8 mouse cellular contexts compared by ENCODE assay signal in the genomic region with DNA sequence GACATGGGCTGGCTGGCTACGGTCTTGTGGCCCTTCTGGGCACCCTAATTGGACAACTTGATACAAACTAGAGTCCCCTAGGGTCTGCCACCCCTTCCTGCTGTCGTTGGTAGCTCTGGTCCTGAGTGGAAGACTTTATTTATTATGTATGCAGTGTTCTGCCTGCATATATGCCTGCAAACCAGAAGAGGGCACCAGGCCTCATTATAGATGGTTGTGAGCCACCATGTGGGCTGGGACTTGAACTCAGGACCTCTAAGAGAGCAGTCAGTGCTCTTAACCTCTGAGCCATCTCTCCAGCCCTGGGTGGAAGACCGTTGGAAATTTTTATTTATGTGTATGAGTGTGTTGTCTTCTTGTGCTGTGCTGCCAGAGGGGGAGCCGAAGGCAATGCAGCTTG. TPM values are rescaled to one million over a fixed set of nuclear protein-coding genes. Genes with fewer than 3 reads are reported as not detected.
DNase-seq lines count a peak whose midpoint lies in the region; ATAC-seq and TF ChIP-seq lines count a peak whose summit lies in the region.

No protein-coding gene starts in this region.

- peaks cover 30% of the 10 kb centered on the region for H3K36me3 ChIP-seq in heart, embryonic 15.5 days
- H3K36me3 ChIP-seq in hindbrain, embryonic 14.5 days (replicated peaks; ENCODE audit: control insufficient read depth, insufficient read depth): peaks cover 30% of the 10 kb centered on the region
- peaks cover 34% of the 10 kb centered on the region for H3K36me3 ChIP-seq in midbrain, embryonic 12.5 days

- DNase-seq in heart, postnatal 36 days: no peak
- DNase-seq in Patski (ENCODE audit: low read depth, low spot score): no peak
- DNase-seq in hindbrain, embryonic 14.5 days (ENCODE audit: low spot score): no peak
- DNase-seq in thymus, postnatal 10 days (ENCODE audit: low spot score in 2 of 2): no peak
- no peak for DNase-seq in left cerebral cortex, adult 11 months (ENCODE audit: low spot score)
- DNase-seq in spleen, postnatal 36 days (ENCODE audit: low spot score in 2 of 2): no peak

- TF ChIP-seq CTCF in Patski (IDR thresholded peaks at IDR 0.05): peak; percentile 54

- H3K9me3 ChIP-seq in heart, embryonic 15.5 days (replicated peaks): no peaks in the 10 kb centered on the region
- H3K9me3 ChIP-seq in hindbrain, embryonic 14.5 days (ENCODE audit: control insufficient read depth, low read length): no peaks in the 10 kb centered on the region
- no peaks in the 10 kb centered on the region for H3K9me3 ChIP-seq in midbrain, embryonic 12.5 days

- H3K27ac ChIP-seq in heart, embryonic 15.5 days: no peak overlapping the region
- no peak overlapping the region for H3K27ac ChIP-seq in hindbrain, embryonic 14.5 days
- no peak overlapping the region for H3K27ac ChIP-seq in midbrain, embryonic 12.5 days (replicated peaks)

- in situ Hi-C loops in Patski (cut with MboI; ENCODE audit: low pct_unique_long_range_greater_than_20kb): no loop called here

- ATAC-seq in heart, embryonic 15.5 days (replicated peaks; ENCODE audit: insufficient number of reproducible peaks, insufficient read depth, low FRiP score, low read depth): no peak
- no peak for ATAC-seq in Patski
- no peak for ATAC-seq in hindbrain, embryonic 14.5 days (ENCODE audit: low FRiP score)
- ATAC-seq in midbrain, embryonic 12.5 days (ENCODE audit: low FRiP score, low read depth): no peak

- H3K4me1 ChIP-seq in heart, embryonic 15.5 days (replicated peaks): peaks cover 11% of the 10 kb centered on the region
- H3K4me1 ChIP-seq in hindbrain, embryonic 14.5 days (replicated peaks; ENCODE audit: control insufficient read depth, insufficient read depth, low read length): peaks cover 12% of the 10 kb centered on the region
- peaks cover 14% of the 10 kb centered on the region for H3K4me1 ChIP-seq in midbrain, embryonic 12.5 days

- POLR2A ChIA-PET in Patski (lab: Charles Lee): no interaction called here

- no peak overlapping the region for H3K9ac ChIP-seq in heart, embryonic 15.5 days
- H3K9ac ChIP-seq in hindbrain, embryonic 14.5 days: no peak overlapping the region
- H3K9ac ChIP-seq in midbrain, embryonic 12.5 days (replicated peaks): no peak overlapping the region

- no peaks in the 10 kb centered on the region; the same call in 1 of the 2 replicates for H3K27me3 ChIP-seq in heart, embryonic 15.5 days
- H3K27me3 ChIP-seq in Patski: peaks cover under 1% of the 10 kb centered on the region
- 0 out of 2 replicates have a peak, but pooled peaks cover 6% of the 10 kb centered on the region for H3K27me3 ChIP-seq in hindbrain, embryonic 14.5 days (ENCODE audit: control insufficient read depth, insufficient read depth, low read length)
- 0 out of 2 replicates have a peak, but pooled peaks cover 6% of the 10 kb centered on the region for H3K27me3 ChIP-seq in midbrain, embryonic 12.5 days

- WGBS in heart, embryonic 15.5 days: 84% methylated on average over 4 of the region's 4 CpGs
- WGBS in hindbrain, embryonic 14.5 days: 80% methylated on average over 4 of the region's 4 CpGs
- 86% methylated on average over 4 of the region's 4 CpGs for WGBS in midbrain, embryonic 12.5 days

- CTCF ChIA-PET in Patski (lab: Charles Lee): interaction anchor here (1.6 to 3.9 kb wide), 2 partner anchors 19 kb away, joined by 9 to 37 read pairs; partner anchors contain the start of gene Ap1m1

- peak overlapping the region; percentile 76 for H3K4me2 ChIP-seq in heart, embryonic 15.5 days
- H3K4me2 ChIP-seq in hindbrain, embryonic 14.5 days (replicated peaks): peak overlapping the region; percentile 91
- H3K4me2 ChIP-seq in midbrain, embryonic 12.5 days (replicated peaks): peak overlapping the region; percentile 92

- intact Hi-C loops in heart, postnatal 36 days (cut with DNase I): no loop called here

- H3K4me3 ChIP-seq in heart, embryonic 15.5 days: peak overlapping the region; percentile 72
- peak overlapping the region; percentile 87 for H3K4me3 ChIP-seq in hindbrain, embryonic 14.5 days (replicated peaks; ENCODE audit: low read length)
- H3K4me3 ChIP-seq in midbrain, embryonic 12.5 days: peak overlapping the region; percentile 86

RNA-seq across cellular contexts. Expression of gene Fam32a, which starts 1.2 kb away (rescaled TPM):
- 41.0 and 45.6 TPM in 2 replicates for polyA plus RNA-seq in heart, embryonic 15.5 days (2015; fragmentation: Nextera tagmentation; extraction: Ambion mirVana)
- total RNA-seq in heart, postnatal 36 days (2021): 10 to 100 TPM; 21.2 to 25.0 TPM
- 90.2 TPM for polyA plus RNA-seq in Patski (2021)
- 62.7 and 70.1 TPM in 2 replicates for polyA plus RNA-seq in hindbrain, embryonic 14.5 days (2014; fragmentation: Nextera tagmentation; extraction: Ambion mirVana)
- 87.2 and 89.6 TPM in 2 replicates for polyA plus RNA-seq in midbrain, embryonic 12.5 days (2016; fragmentation: Nextera tagmentation; extraction: Ambion mirVana)

RNA-seq across cellular contexts. Expression of gene Gm11034, which starts 7.3 kb away (rescaled TPM):
- polyA plus RNA-seq in heart, embryonic 15.5 days (2015; fragmentation: Nextera tagmentation; extraction: Ambion mirVana): not detected in 2 replicates
- not detected for total RNA-seq in heart, postnatal 36 days (2021)
- not detected for polyA plus RNA-seq in Patski (2021)
- polyA plus RNA-seq in hindbrain, embryonic 14.5 days (2014; fragmentation: Nextera tagmentation; extraction: Ambion mirVana): not detected in 2 replicates
- polyA plus RNA-seq in midbrain, embryonic 12.5 days (2016; fragmentation: Nextera tagmentation; extraction: Ambion mirVana): not detected in 2 replicates

RNA-seq across cellular contexts. Expression of gene Cib3, which starts 8.1 kb away (rescaled TPM):
- polyA plus RNA-seq in heart, embryonic 15.5 days (2015; fragmentation: Nextera tagmentation; extraction: Ambion mirVana): not detected in 2 replicates
- total RNA-seq in heart, postnatal 36 days (2021): under 1 TPM in 1 of 2 experiments, not detected in 1; 0.57 TPM
- not detected for polyA plus RNA-seq in Patski (2021)
- polyA plus RNA-seq in hindbrain, embryonic 14.5 days (2014; fragmentation: Nextera tagmentation; extraction: Ambion mirVana): not detected in 2 replicates
- 0.13 TPM in 1 of 2 replicates, not detected in the other for polyA plus RNA-seq in midbrain, embryonic 12.5 days (2016; fragmentation: Nextera tagmentation; extraction: Ambion mirVana)

RNA-seq across cellular contexts. Expression of gene Ap1m1, which starts 19.1 kb away (rescaled TPM):
- polyA plus RNA-seq in heart, embryonic 15.5 days (2015; fragmentation: Nextera tagmentation; extraction: Ambion mirVana): 96.3 and 113 TPM in 2 replicates
- total RNA-seq in heart, postnatal 36 days (2021): 10 to 100 TPM; 49.4 to 49.6 TPM
- polyA plus RNA-seq in Patski (2021): 93.1 TPM
- 212 and 221 TPM in 2 replicates for polyA plus RNA-seq in hindbrain, embryonic 14.5 days (2014; fragmentation: Nextera tagmentation; extraction: Ambion mirVana)
- polyA plus RNA-seq in midbrain, embryonic 12.5 days (2016; fragmentation: Nextera tagmentation; extraction: Ambion mirVana): 210 and 211 TPM in 2 replicates

RNA-seq across cellular contexts. Expression of gene Hsh2d, which starts 31.3 kb away (rescaled TPM):
- polyA plus RNA-seq in heart, embryonic 15.5 days (2015; fragmentation: Nextera tagmentation; extraction: Ambion mirVana): 0.20 and 0.27 TPM in 2 replicates
- total RNA-seq in heart, postnatal 36 days (2021): not detected
- polyA plus RNA-seq in Patski (2021): 0.05 TPM
- polyA plus RNA-seq in hindbrain, embryonic 14.5 days (2014; fragmentation: Nextera tagmentation; extraction: Ambion mirVana): not detected in 2 replicates
- polyA plus RNA-seq in midbrain, embryonic 12.5 days (2016; fragmentation: Nextera tagmentation; extraction: Ambion mirVana): not detected in 2 replicates
